Mouse (Mus musculus): ENCODE results near the gene Cacna2d2. TPM values are rescaled to one million over a fixed set of nuclear protein-coding genes. Genes with fewer than 3 reads are reported as not detected.

The Cacna2d2 gene
- polyA plus RNA-seq, 1 experiment from 2014 or later, result 2.6 TPM

DNA sequence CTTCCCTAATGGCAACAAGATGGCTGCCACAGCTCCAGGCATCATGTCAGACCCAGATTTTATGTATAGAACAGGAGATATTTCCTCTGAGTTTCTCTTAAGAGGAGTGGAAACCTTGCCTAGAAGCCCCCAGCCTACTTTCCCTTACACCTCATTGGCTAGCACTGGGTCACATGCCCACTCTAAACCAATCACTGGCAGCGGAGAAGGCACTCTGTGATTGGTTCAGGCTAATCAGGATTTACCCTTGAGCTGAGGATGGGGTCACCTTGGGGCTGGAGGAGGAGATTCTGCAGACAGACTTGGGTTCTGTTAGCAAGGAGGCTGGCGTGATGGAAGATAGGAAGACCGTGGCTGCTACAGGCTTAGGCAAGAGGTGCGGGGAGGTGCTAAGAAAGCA, 10.0 kb downstream of the Cacna2d2 start:
- Histone ChIP-seq H3K4me3 (no peak overlapping the region), H3K36me3 (no peaks in the 10 kb centered on the region), H3K27ac (no peak overlapping the region), H3K9ac (no peak overlapping the region), H3K4me1 (replicated peaks) (no peaks in the 10 kb centered on the region), H3K4me2 (no peak overlapping the region), H3K27me3 (no peaks in the 10 kb centered on the region), H3K9me3 (replicated peaks) (no peaks in the 10 kb centered on the region)
- no peak for ATAC-seq (replicated peaks; ENCODE audit: insufficient number of reproducible peaks, insufficient read depth, low FRiP score, low read depth)
- 68% methylated on average over 4 of the region's 4 CpGs for WGBS

DNA sequence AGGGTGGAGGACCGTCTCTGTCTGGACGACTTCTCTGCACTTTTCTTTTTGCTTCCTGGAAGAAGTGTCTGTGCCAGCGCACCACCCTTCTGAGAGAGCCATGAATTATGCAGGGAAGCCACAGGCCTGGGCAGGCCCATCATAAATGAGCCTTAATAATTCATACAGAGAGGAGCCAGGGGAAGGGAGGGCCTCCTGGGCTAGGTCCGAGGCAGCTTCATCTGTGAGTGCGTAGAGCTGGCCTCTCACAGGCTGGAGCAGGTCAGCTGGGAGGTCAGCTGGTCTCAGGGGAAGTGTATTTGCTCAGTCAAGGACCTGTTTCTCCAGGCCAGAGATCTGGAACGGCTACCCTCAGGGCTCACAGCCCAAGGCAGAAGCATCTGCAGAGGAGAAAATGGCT, 17.7 kb downstream of the Cacna2d2 start:
- ATAC-seq (replicated peaks; ENCODE audit: insufficient number of reproducible peaks, insufficient read depth, low FRiP score, low read depth), result no peak; the same call in 1 of the 2 replicates
- H3K4me1 ChIP-seq (replicated peaks), result peaks cover 5% of the 10 kb centered on the region; the same call in 1 of the 2 replicates
- H3K36me3 ChIP-seq, result no peaks in the 10 kb centered on the region
- no peak overlapping the region for H3K27ac ChIP-seq
- WGBS, result 54% methylated on average over 6 of the region's 6 CpGs
- no peaks in the 10 kb centered on the region for H3K9me3 ChIP-seq (replicated peaks)
- H3K4me2 ChIP-seq, result no peak overlapping the region
- no peak overlapping the region for H3K4me3 ChIP-seq
- H3K9ac ChIP-seq, result no peak overlapping the region
- no peaks in the 10 kb centered on the region for H3K27me3 ChIP-seq

DNA sequence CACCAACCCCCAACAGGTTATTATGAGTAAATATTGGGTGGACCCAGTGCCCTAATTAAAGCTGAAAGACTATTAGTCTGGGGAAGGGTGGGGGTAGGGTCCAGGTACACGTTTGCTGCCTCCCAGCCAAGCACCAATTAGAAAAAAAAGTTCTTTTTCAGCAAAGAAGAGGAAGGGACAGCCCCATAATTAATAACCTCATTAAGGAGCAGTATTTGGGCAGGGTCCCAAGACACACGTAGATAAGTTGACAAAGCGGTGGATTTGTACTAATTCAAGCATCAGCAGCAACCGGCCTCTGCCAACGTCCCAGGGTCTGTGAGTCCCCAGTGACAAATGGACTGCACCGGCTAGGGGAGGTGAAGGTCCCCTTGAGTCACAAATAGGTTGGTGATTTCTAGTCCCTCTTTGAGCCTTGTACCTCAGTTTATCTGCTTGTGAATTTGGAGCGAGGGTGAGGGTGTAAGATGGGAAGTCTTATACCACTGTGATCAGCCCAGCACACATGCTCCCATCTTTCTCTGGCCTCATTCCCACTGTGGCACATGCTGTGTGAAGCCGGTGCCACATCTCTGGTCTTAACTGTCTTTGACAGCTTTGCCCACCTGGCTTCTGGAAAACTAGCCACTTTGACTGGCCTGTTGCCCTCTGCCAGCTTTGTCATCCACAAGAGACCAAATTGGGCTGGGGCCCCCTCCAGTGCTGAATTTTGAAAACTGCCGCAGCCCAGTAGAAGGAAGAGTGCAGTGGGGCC, 20.3 kb downstream of the Cacna2d2 start:
- Histone ChIP-seq H3K4me1 (replicated peaks) (peaks cover 15% of the 10 kb centered on the region), H3K4me2 (no peak overlapping the region), H3K4me3 (no peak overlapping the region), H3K9me3 (replicated peaks) (no peaks in the 10 kb centered on the region), H3K36me3 (no peaks in the 10 kb centered on the region), H3K27me3 (no peaks in the 10 kb centered on the region), H3K9ac (no peak overlapping the region), H3K27ac (no peak overlapping the region)
- 74% methylated on average over 9 of the region's 9 CpGs for WGBS
- no peak for ATAC-seq (replicated peaks; ENCODE audit: insufficient number of reproducible peaks, insufficient read depth, low FRiP score, low read depth)

DNA sequence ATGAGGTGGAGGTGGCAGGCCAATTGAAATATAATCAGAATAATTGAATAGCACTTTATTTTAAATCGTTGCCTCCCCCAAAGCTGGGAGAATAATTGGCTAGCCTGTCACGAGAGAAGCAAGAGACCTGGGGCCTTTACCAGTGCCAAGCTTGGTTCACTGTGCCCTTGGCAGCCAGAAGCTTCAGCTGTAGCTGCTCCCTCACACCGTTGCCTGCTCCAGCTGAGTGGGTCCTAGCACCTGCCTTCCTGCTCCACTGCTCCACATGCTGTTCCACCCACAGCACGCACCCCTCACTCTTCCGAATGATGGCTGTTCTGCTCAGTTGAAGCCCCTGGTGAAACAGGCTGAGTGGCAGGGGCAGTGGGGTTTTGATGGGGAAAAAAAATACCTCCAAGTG, 21.5 kb downstream of the Cacna2d2 start:
- Histone ChIP-seq H3K4me3 (no peak overlapping the region), H3K9ac (no peak overlapping the region), H3K4me2 (no peak overlapping the region), H3K36me3 (no peaks in the 10 kb centered on the region), H3K9me3 (replicated peaks) (no peaks in the 10 kb centered on the region), H3K27ac (no peak overlapping the region), H3K4me1 (replicated peaks) (peaks cover 14% of the 10 kb centered on the region), H3K27me3 (0 out of 2 replicates have a peak, but pooled peaks cover 3% of the 10 kb centered on the region)
- WGBS, result 77% methylated on average over 5 of the region's 5 CpGs
- ATAC-seq (replicated peaks; ENCODE audit: insufficient number of reproducible peaks, insufficient read depth, low FRiP score, low read depth), result no peak

DNA sequence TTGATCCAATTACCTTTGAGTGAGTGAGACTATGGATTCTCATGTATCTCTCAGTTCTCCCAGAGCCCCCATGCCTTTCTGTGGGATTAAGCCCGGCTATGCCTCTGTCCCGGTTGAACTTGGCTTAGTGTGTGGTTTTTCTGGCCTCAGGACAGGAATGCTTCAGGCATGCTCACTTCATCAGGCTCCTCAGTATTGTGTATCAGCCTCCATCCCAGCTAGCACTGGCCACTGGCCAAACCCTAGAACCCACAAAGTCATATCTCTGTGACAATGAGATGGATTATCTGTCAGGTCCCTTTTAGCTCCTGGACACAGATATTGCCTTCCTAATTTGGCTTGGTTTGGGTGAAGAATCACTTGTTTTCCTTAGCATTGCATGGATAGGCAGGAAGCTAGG, 23.5 kb downstream of the Cacna2d2 start:
- H3K9ac ChIP-seq, result no peak overlapping the region
- no peaks in the 10 kb centered on the region for H3K36me3 ChIP-seq
- no peak overlapping the region for H3K4me3 ChIP-seq
- no peaks in the 10 kb centered on the region for H3K9me3 ChIP-seq (replicated peaks)
- no peak for ATAC-seq (replicated peaks; ENCODE audit: insufficient number of reproducible peaks, insufficient read depth, low FRiP score, low read depth)
- H3K4me1 ChIP-seq (replicated peaks), result peaks cover 11% of the 10 kb centered on the region
- H3K27ac ChIP-seq, result no peak overlapping the region
- H3K4me2 ChIP-seq, result no peak overlapping the region
- WGBS, result 13% methylated on average over 2 of the region's 2 CpGs
- peaks cover 8% of the 10 kb centered on the region; the same call in 1 of the 2 replicates for H3K27me3 ChIP-seq

DNA sequence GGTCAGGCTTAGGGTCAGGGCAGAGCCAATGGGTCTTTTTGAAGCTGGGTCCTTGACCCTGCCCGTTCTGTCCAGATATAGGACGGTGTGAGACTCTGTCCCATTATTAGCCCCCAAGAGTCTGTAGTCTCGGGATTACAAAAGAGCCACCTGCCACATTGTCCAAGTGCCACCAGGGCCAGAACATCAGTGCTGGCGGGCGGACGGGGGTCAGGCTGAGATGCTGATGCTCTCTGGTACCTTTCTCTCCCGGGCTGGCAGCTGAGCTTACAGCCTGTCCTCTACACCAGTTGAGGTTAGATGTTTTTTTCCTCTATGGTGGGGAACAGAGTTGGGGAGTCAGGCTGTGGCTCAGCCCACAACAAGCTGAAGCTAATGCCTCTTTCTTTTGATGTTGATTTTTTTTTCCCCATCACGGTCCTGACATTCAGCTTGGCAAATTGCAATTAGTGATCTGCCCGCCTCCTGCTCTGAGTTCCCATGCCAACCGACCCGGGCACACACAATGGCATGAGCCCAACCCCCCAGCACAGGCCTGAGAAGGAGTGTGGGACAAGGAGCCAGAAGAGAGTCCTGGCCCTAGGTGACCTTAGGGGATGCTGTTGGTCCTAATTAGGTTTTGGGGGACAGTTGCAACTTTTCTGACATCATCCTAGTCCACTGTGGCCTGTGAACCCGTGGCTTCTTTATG, 25.2 kb downstream of the Cacna2d2 start:
- no peak overlapping the region for H3K9ac ChIP-seq
- peaks cover 14% of the 10 kb centered on the region; the same call in 1 of the 2 replicates for H3K27me3 ChIP-seq
- H3K4me2 ChIP-seq, result no peak overlapping the region
- H3K4me3 ChIP-seq, result no peak overlapping the region
- H3K36me3 ChIP-seq, result no peaks in the 10 kb centered on the region
- H3K27ac ChIP-seq, result no peak overlapping the region
- H3K4me1 ChIP-seq (replicated peaks), result peaks cover 11% of the 10 kb centered on the region
- ATAC-seq (replicated peaks; ENCODE audit: insufficient number of reproducible peaks, insufficient read depth, low FRiP score, low read depth), result no peak
- 80% methylated on average over 12 of the region's 12 CpGs for WGBS
- no peaks in the 10 kb centered on the region for H3K9me3 ChIP-seq (replicated peaks)

DNA sequence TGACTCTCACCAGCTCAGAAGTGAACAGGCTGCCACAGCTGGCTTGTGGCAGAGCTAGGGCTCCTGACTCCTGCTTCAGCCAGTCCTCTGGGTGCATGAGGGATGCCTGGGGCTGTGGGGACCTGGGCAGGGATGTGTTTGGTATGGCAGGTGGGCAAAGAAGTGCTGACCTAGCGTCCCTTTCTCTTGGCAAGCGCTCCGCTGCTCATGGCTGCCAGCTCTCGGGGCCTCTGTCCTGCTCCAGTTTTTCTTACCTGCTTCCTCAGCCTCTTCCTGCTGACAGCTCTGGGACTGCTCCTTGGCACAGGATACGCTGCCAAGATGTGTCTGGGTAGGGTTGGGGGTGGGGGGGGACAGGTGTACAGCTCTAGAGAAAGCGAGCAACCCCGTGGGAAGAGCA, 28.5 kb downstream of the Cacna2d2 start:
- ATAC-seq (replicated peaks; ENCODE audit: insufficient number of reproducible peaks, insufficient read depth, low FRiP score, low read depth), result no peak
- peaks cover 15% of the 10 kb centered on the region for H3K4me1 ChIP-seq (replicated peaks)
- H3K9me3 ChIP-seq (replicated peaks), result no peaks in the 10 kb centered on the region
- H3K4me2 ChIP-seq, result no peak overlapping the region
- no peak overlapping the region for H3K27ac ChIP-seq
- WGBS, result 84% methylated on average over 7 of the region's 7 CpGs
- H3K27me3 ChIP-seq, result peaks cover 14% of the 10 kb centered on the region; the same call in 1 of the 2 replicates
- H3K4me3 ChIP-seq, result no peak overlapping the region
- no peak overlapping the region for H3K9ac ChIP-seq
- no peaks in the 10 kb centered on the region for H3K36me3 ChIP-seq

DNA sequence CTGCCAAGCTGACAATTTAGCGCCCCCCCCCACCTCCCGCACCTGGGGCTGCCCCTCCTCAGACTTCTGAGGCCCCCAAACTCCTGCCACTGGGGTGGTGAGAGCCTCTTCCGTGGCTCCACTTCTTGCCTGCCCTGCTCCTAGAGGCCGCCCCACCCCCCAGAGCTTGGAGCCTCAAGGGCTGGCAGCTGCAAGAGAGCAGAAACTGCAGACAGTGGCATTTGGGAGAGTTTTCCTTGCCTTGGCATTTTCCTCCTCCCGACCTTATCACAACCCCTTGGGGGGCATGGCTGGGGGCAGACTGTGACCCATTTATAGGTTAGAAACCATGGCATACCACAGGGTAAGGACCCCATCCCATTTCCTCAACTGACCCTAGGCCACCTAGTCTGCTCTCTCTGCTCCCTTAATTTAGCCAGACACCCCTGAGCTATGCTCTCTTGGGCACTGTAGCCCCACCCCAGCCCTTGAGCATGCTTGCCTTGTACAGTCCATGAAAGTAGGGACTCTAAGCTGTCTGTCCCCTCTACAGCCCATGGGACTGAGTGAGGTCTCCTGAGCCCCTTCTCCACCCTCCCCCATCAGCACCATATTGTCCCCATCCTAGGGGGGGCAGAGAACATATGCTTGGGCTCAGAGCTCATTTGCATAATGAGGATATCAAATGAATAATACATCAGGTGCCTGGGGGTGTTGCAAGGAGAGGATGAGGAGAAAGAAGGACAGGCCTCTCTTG, 29.2 kb downstream of the Cacna2d2 start:
- no peaks in the 10 kb centered on the region for H3K9me3 ChIP-seq (replicated peaks)
- no peak overlapping the region for H3K9ac ChIP-seq
- H3K4me1 ChIP-seq (replicated peaks), result peaks cover 13% of the 10 kb centered on the region
- no peak overlapping the region for H3K4me3 ChIP-seq
- no peak overlapping the region for H3K27ac ChIP-seq
- WGBS, result 42% methylated on average over 5 of the region's 5 CpGs
- no peak overlapping the region for H3K4me2 ChIP-seq
- H3K36me3 ChIP-seq, result no peaks in the 10 kb centered on the region
- ATAC-seq (replicated peaks; ENCODE audit: insufficient number of reproducible peaks, insufficient read depth, low FRiP score, low read depth), result no peak
- H3K27me3 ChIP-seq, result peaks cover 14% of the 10 kb centered on the region; the same call in 1 of the 2 replicates

- Histone ChIP-seq H3K4me3 (no peak overlapping the region), H3K9ac (no peak overlapping the region), H3K27me3 (peaks cover 11% of the 10 kb centered on the region; the same call in 1 of the 2 replicates), H3K4me1 (replicated peaks) (peaks cover 23% of the 10 kb centered on the region), H3K27ac (no peak overlapping the region), H3K9me3 (replicated peaks) (no peaks in the 10 kb centered on the region), H3K36me3 (no peaks in the 10 kb centered on the region), H3K4me2 (no peak overlapping the region)
- ATAC-seq (replicated peaks; ENCODE audit: insufficient number of reproducible peaks, insufficient read depth, low FRiP score, low read depth), result no peak
- 62% methylated on average over 12 of the region's 12 CpGs for WGBS
Measured at GRCm38 (mm10) chr9:107430445-107430844, 31.0 kb downstream of the Cacna2d2 start.

- Histone ChIP-seq H3K4me3 (no peak overlapping the region), H3K36me3 (no peaks in the 10 kb centered on the region), H3K27ac (no peak overlapping the region), H3K9ac (no peak overlapping the region), H3K9me3 (replicated peaks) (no peaks in the 10 kb centered on the region), H3K27me3 (0 out of 2 replicates have a peak, but pooled peaks cover 7% of the 10 kb centered on the region), H3K4me2 (no peak overlapping the region), H3K4me1 (replicated peaks) (peaks cover 25% of the 10 kb centered on the region)
- 41% methylated on average over 3 of the region's 3 CpGs for WGBS
- ATAC-seq (replicated peaks; ENCODE audit: insufficient number of reproducible peaks, insufficient read depth, low FRiP score, low read depth), result no peak
Measured at GRCm38 (mm10) chr9:107432546-107432945, 33.1 kb downstream of the Cacna2d2 start.

- Histone ChIP-seq H3K4me2 (no peak overlapping the region), H3K9ac (no peak overlapping the region), H3K4me3 (no peak overlapping the region), H3K27ac (no peak overlapping the region), H3K9me3 (replicated peaks) (no peaks in the 10 kb centered on the region), H3K4me1 (replicated peaks) (peaks cover 24% of the 10 kb centered on the region), H3K27me3 (no peaks in the 10 kb centered on the region), H3K36me3 (no peaks in the 10 kb centered on the region)
- ATAC-seq (replicated peaks; ENCODE audit: insufficient number of reproducible peaks, insufficient read depth, low FRiP score, low read depth), result no peak
- WGBS, result 20% methylated on average over 6 of the region's 6 CpGs
Measured at GRCm38 (mm10) chr9:107434851-107435250, 35.4 kb downstream of the Cacna2d2 start.

All from heart, embryonic 15.5 days (tissue).